Mouse (Mus musculus) limb, embryonic 14.5 days (tissue): ENCODE data around the gene Bbc3. TPM values are rescaled to one million over a fixed set of nuclear protein-coding genes. Genes with fewer than 3 reads are reported as not detected.
"Not testable (repeated sequence)": the region's sequence is repeated elsewhere in the genome, so short reads cannot be mapped to it uniquely, and the experiment has no call there.

Experiments used
- ATAC-seq: fragments of 200-750 bp; cut with Nextera tagmentation; 2 replicates; pipeline ENCODE4 v1.8.0; 2017; ENCODE audit warnings: low read depth, moderate number of reproducible peaks, moderate TSS enrichment; ENCODE audit not compliant: low FRiP score
- DNase-seq: peaks from one replicate; pipeline ENCODE4 v3.0.0-alpha.2; 2015; ENCODE audit warnings: low spot score
- H3K27ac ChIP-seq: fragments of 300-500 bp; sonication (generic); replicated peaks from 2 replicates; pipeline ENCODE4 v1.5.1; 2014; ENCODE audit warnings: low read depth, mild to moderate bottlenecking, low read length, moderate library complexity, mixed read lengths
- H3K27me3 ChIP-seq: fragments of 300-500 bp; sonication (generic); 2 replicates; pipeline ENCODE4 v1.6.1; 2014; ENCODE audit warnings: low read length, mixed read lengths; ENCODE audit not compliant: control insufficient read depth, insufficient read depth
- H3K36me3 ChIP-seq: fragments of 300-500 bp; sonication (generic); 2 replicates; pipeline ENCODE4 v1.6.1; 2014; ENCODE audit warnings: mild to moderate bottlenecking, low read length, moderate library complexity, mixed read lengths; ENCODE audit not compliant: control insufficient read depth, insufficient read depth
- H3K4me1 ChIP-seq: fragments of 300-500 bp; sonication (generic); 2 replicates; pipeline ENCODE4 v1.6.1; 2014; ENCODE audit warnings: antibody characterized with exemption, low read length, mixed read lengths; ENCODE audit not compliant: control insufficient read depth, insufficient read depth
- H3K4me2 ChIP-seq: fragments of 300-500 bp; sonication (generic); replicated peaks from 2 replicates; pipeline ENCODE4 v1.6.1; 2014; ENCODE audit warnings: low read depth, mild to moderate bottlenecking, low read length, moderate library complexity; ENCODE audit not compliant: severe bottlenecking
- H3K4me3 ChIP-seq: fragments of 300-500 bp; sonication (generic); replicated peaks from 2 replicates; pipeline ENCODE4 v1.5.1; 2014; ENCODE audit warnings: low read length
- H3K9ac ChIP-seq: fragments of 300-500 bp; sonication (generic); 2 replicates; pipeline ENCODE4 v1.6.1; 2014; ENCODE audit warnings: mild to moderate bottlenecking, low read depth, low read length, moderate library complexity; ENCODE audit not compliant: severe bottlenecking
- H3K9me3 ChIP-seq: fragments of 300-500 bp; sonication (generic); 2 replicates; pipeline ENCODE4 v1.6.1; 2016; ENCODE audit warnings: low read length; ENCODE audit not compliant: control insufficient read depth
- POLR2A ChIP-seq: fragments of 200-500 bp; IDR thresholded peaks from 2 replicates; pipeline ENCODE4 v1.8.0; 2012; ENCODE audit warnings: inconsistent platforms, mild to moderate bottlenecking, moderate library complexity, borderline replicate concordance; ENCODE audit not compliant: insufficient read depth, insufficient read length; ENCODE audit errors: extremely low read depth
- WGBS: fragments of 180-500 bp; shearing (Covaris S2); extraction: QIAGEN DNeasy Blood & Tissue Kit; methylation state at CpG from one replicate; pipeline ENCODE4 v1.1.7; 2014; 5-methylcytosine and 5-hydroxymethylcytosine counted together
- polyA plus RNA-seq, 2 experiments: library from polyadenylated mRNA; depleted of rRNA in 1 of 2; stranded (reverse) in 1 of 2; unstranded in 1 of 2; fragments of >200 nt; fragmentation: Nextera tagmentation in 1 of 2; extraction: Ambion mirVana in 1 of 2; gene quantifications; 2 replicates each; pipeline versions ENCODE4 v1.2.1 to v1.2.3; 2012 to 2014

Gene Bbc3
- polyA plus RNA-seq, 2 experiments = 3.7 to 7.4 TPM

DNA sequence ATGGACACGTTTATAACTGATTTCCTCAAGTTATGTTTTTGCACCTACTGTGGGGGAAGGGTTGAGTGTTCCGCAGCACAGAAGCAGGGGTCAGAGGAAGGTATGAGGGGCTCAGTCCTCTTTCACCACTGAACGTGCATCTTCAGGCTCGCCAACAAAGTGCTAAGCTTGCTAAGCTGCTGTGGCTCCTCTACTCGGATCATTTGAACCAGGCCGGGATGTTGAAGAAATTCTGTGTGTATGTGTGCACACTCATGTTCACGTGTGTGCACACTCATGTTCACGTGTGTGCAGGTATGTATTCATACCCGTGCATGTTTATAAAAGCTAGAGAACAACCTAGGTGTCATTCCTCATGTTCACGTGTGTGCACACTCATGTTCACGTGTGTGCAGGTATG lies 42.3 kb upstream of the Bbc3 start:
- ATAC-seq (no peak), DNase-seq (no peak)
- no peaks in the 10 kb centered on the region for H3K27me3 ChIP-seq
- H3K9me3 ChIP-seq = peaks cover 9% of the 10 kb centered on the region
- H3K4me2 ChIP-seq = no peak overlapping the region
- no peak overlapping the region for H3K4me3 ChIP-seq
- no peak overlapping the region for H3K9ac ChIP-seq
- H3K27ac ChIP-seq = no peak overlapping the region
- no peaks in the 10 kb centered on the region for H3K4me1 ChIP-seq
- 84% methylated on average over 11 of the region's 11 CpGs for WGBS
- TF ChIP-seq POLR2A = no peak
- H3K36me3 ChIP-seq = no peaks in the 10 kb centered on the region

- not testable (repeated sequence) for ATAC-seq, DNase-seq, H3K9ac ChIP-seq, H3K27ac ChIP-seq, H3K9me3 ChIP-seq, H3K27me3 ChIP-seq, H3K4me3 ChIP-seq, H3K4me2 ChIP-seq, H3K4me1 ChIP-seq, H3K36me3 ChIP-seq
- 82% methylated on average over 7 of the region's 7 CpGs for WGBS
Observed at GRCm38 (mm10) chr7:16266593-16266992, 41.6 kb upstream of the Bbc3 start.

DNA sequence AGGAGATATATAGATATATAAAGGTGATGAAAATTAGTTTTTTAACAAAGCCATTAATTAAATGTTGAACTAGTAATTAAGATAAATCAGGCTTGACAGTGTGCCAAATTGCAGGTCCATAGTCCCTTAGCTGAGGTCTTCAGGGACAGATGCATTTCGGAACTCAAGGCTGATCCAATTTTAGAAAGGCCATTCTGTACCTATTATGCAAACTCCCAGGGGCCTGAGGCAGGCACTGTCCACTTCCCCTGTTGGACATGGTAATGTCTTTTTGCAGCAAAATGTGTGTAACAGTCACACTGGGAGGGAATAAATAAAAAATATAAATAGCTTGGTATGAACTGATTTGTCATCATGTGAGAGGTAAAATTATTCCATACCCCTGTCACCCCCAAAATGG lies 37.1 kb upstream of the Bbc3 start:
- Histone ChIP-seq H3K9ac (no peak overlapping the region), H3K36me3 (peaks cover 11% of the 10 kb centered on the region), H3K27me3 (no peaks in the 10 kb centered on the region), H3K4me3 (no peak overlapping the region), H3K9me3 (no peaks in the 10 kb centered on the region), H3K27ac (no peak overlapping the region), H3K4me1 (peaks cover 18% of the 10 kb centered on the region), H3K4me2 (no peak overlapping the region)
- ATAC-seq (no peak), DNase-seq (no peak)
- 79% methylated on average over 1 of the region's 1 CpGs for WGBS
- TF ChIP-seq POLR2A = no peak

GRCm38 (mm10) chr7:16272681-16273080 lies 35.5 kb upstream of the Bbc3 start:
- peak overlapping the region; percentile 73 for H3K9ac ChIP-seq
- no peaks in the 10 kb centered on the region for H3K27me3 ChIP-seq
- H3K4me1 ChIP-seq = peaks cover 18% of the 10 kb centered on the region
- H3K4me2 ChIP-seq = peak overlapping the region; percentile 89
- H3K9me3 ChIP-seq = no peaks in the 10 kb centered on the region
- 5% methylated on average over 19 of the region's 46 CpGs for WGBS
- DNase-seq (peak; percentile 76), ATAC-seq (peak; percentile 78)
- no peak for TF ChIP-seq POLR2A
- peak overlapping the region; percentile 93 for H3K27ac ChIP-seq
- H3K4me3 ChIP-seq = peak overlapping the region; percentile 84
- peaks cover 27% of the 10 kb centered on the region for H3K36me3 ChIP-seq

DNA sequence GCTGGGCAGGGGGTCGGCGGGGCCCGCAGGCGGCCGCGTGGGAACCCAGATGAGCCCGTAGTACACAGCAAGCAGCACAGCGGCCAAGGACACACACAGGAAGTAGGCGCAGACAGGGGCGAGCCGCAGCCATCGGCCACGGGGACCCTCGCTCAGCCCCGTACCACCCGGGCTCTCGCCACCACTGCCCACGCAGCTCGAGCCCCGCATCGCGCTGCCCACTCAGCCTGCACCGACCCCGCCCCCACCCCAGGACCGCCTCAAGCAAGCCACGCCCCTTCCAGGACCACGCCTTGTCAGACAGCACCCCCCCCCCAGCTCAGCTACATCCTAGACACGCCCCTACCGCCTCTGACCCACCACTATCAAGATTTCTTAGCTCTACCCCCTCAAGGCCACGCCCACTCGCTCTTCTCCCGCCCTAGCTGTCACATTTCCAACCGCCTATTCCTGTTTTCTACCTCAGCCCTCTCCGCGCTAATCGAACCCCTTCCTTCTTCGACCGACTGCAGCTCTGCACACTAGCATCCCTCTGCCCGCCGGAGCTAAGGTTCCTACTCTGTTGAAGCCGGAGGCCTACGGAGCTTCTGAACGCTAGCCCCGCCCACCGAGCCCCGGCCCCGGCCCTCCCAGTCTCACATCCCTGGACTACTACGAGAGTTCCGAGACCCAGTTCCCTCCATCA lies 35.0 kb upstream of the Bbc3 start, which contains the start of gene Inafm1:
Gene Inafm1 (minus strand): TSS at position 537 of the 685 bp plus-strand sequence.
- TF ChIP-seq POLR2A = no peak
- ATAC-seq = peak; percentile 90
- WGBS = 3% methylated on average over 27 of the region's 49 CpGs
- Histone ChIP-seq H3K4me1 (peaks cover 18% of the 10 kb centered on the region), H3K9ac (peak within 1 kb of the TSS; percentile 73), H3K9me3 (no peaks in the 10 kb centered on the region), H3K4me2 (peak within 1 kb of the TSS; percentile 89), H3K27me3 (no peaks in the 10 kb centered on the region), H3K36me3 (peaks cover 32% of the 10 kb centered on the region), H3K4me3 (peak within 1 kb of the TSS; percentile 84), H3K27ac (peak within 1 kb of the TSS; percentile 93)
- DNase-seq = peak; percentile 97
